Comparison of ENCODE assay signal across 26 mouse cellular contexts in genomic region chrX:139097197-139097596, GRCm38 (mm10). TPM values are rescaled to one million over a fixed set of nuclear protein-coding genes. Genes with fewer than 3 reads are reported as not detected.
"Had no signal": no experiment of that assay in that cellular context is flagged by ENCODE, and none has a peak within 500 bp of the region (broad histone marks: within the 10 kb centered on the region; RNA-seq: fewer than 3 reads in every experiment).

No protein-coding gene starts in this region.

- H3K36me3 ChIP-seq: midbrain, embryonic 10.5 days; midbrain, embryonic 12.5 days; neural tube, embryonic 13.5 days; neural tube, embryonic 15.5 days had no signal

- H3K27ac ChIP-seq: midbrain, embryonic 10.5 days; midbrain, embryonic 12.5 days; neural tube, embryonic 13.5 days; neural tube, embryonic 15.5 days had no signal

- H3K9me3 ChIP-seq: midbrain, embryonic 10.5 days; midbrain, embryonic 12.5 days; neural tube, embryonic 13.5 days; neural tube, embryonic 15.5 days had no signal

- H3K4me3 ChIP-seq: midbrain, embryonic 10.5 days; midbrain, embryonic 12.5 days; myocyte; neural tube, embryonic 13.5 days; neural tube, embryonic 15.5 days had no signal

- H3K9ac ChIP-seq: lung, embryonic 14.5 days; midbrain, embryonic 12.5 days; neural tube, embryonic 13.5 days; neural tube, embryonic 15.5 days had no signal

- H3K4me2 ChIP-seq: lung, embryonic 14.5 days; midbrain, embryonic 12.5 days; neural tube, embryonic 13.5 days; neural tube, embryonic 15.5 days had no signal

- H3K27me3 ChIP-seq: midbrain, embryonic 12.5 days; neural tube, embryonic 13.5 days; neural tube, embryonic 15.5 days had no signal

- ATAC-seq: midbrain, embryonic 16.5 days had no signal

- DNase-seq: lung, adult 18-20 months; lung, embryonic 14.5 days; lung, postnatal 10 days; lung, postnatal 4 days; midbrain, embryonic 14.5 days; retina, postnatal 1 day; right cerebral cortex, adult 18-20 months; right cerebral cortex, postnatal 25 days; right cerebral cortex, postnatal 4 days; spleen, adult 18-20 months; thymus, adult 2 months; thymus, postnatal 25 days; thymus, postnatal 4 days had no signal

- H3K4me1 ChIP-seq: midbrain, embryonic 10.5 days; midbrain, embryonic 12.5 days; neural tube, embryonic 13.5 days; neural tube, embryonic 15.5 days had no signal

RNA-seq across cellular contexts. Expression of gene 4930513O06Rik, which starts 11.2 kb away (rescaled TPM):
- total RNA-seq: megakaryocyte, adult 5-6 weeks; megakaryocyte-erythroid progenitor cell, adult 5-6 weeks had no signal
- polyA plus RNA-seq: lung, embryonic 14.5 days; lung, embryonic 16.5 days; midbrain, embryonic 10.5 days; midbrain, embryonic 12.5 days; midbrain, embryonic 14.5 days; midbrain, embryonic 16.5 days; myocyte; neural tube, embryonic 11.5 days; neural tube, embryonic 13.5 days; neural tube, embryonic 15.5 days; small intestine, adult 2 months; stomach, embryonic 14.5 days; thymus, adult 2 months; urinary bladder, adult 2 months had no signal

RNA-seq across cellular contexts. Expression of gene Serpina7, which starts 12.2 kb away (rescaled TPM):
- total RNA-seq: megakaryocyte, adult 5-6 weeks; megakaryocyte-erythroid progenitor cell, adult 5-6 weeks had no signal
- polyA plus RNA-seq: midbrain, embryonic 10.5 days; midbrain, embryonic 12.5 days; midbrain, embryonic 14.5 days; midbrain, embryonic 16.5 days; myocyte; neural tube, embryonic 13.5 days; neural tube, embryonic 15.5 days; small intestine, adult 2 months; stomach, embryonic 14.5 days had no signal
